Mouse (Mus musculus) midbrain, embryonic 14.5 days (tissue): ENCODE data around the gene Pnmal1. TPM values are rescaled to one million over a fixed set of nuclear protein-coding genes. Genes with fewer than 3 reads are reported as not detected.
A peak's percentile ranks its signal among the peaks of the same experiment; 100 is the strongest.

ENCODE experiments used
- ATAC-seq: fragments of 200-750 bp; cut with Nextera tagmentation; 2 replicates; pipeline ENCODE4 v1.8.0; 2017; ENCODE audit warnings: moderate number of reproducible peaks, moderate library complexity; ENCODE audit not compliant: low FRiP score, low TSS enrichment
- DNase-seq: peaks from one replicate; pipeline ENCODE4 v3.0.0-alpha.2; 2015
- H3K27ac ChIP-seq: fragments of 300-500 bp; sonication (generic); replicated peaks from 2 replicates; pipeline ENCODE4 v1.5.1; 2014; ENCODE audit warnings: mild to moderate bottlenecking, low read depth, low read length, moderate library complexity
- H3K27me3 ChIP-seq: fragments of 300-500 bp; sonication (generic); 2 replicates; pipeline ENCODE4 v1.6.1; 2014; ENCODE audit warnings: low read length, control low read depth, mixed read lengths; ENCODE audit not compliant: control insufficient read depth, insufficient read depth
- H3K36me3 ChIP-seq: fragments of 300-500 bp; sonication (generic); 2 replicates; pipeline ENCODE4 v1.6.1; 2014; ENCODE audit warnings: low read length, control low read depth; ENCODE audit not compliant: control insufficient read depth, insufficient read depth
- H3K4me1 ChIP-seq: fragments of 300-500 bp; sonication (generic); 2 replicates; pipeline ENCODE4 v1.6.1; 2014; ENCODE audit warnings: mild to moderate bottlenecking, antibody characterized with exemption, low read length, control low read depth; ENCODE audit not compliant: control insufficient read depth, insufficient read depth
- H3K4me2 ChIP-seq: fragments of 300-500 bp; sonication (generic); 2 replicates; pipeline ENCODE4 v1.6.1; 2014; ENCODE audit warnings: mild to moderate bottlenecking, low read length, moderate library complexity
- H3K4me3 ChIP-seq: fragments of 300-500 bp; sonication (generic); replicated peaks from 2 replicates; pipeline ENCODE4 v1.5.1; 2014; ENCODE audit warnings: low read depth, low read length
- H3K9ac ChIP-seq: fragments of 300-500 bp; sonication (generic); replicated peaks from 2 replicates; pipeline ENCODE4 v1.6.1; 2014; ENCODE audit warnings: mild to moderate bottlenecking, low read length, moderate library complexity
- H3K9me3 ChIP-seq: fragments of 300-500 bp; sonication (generic); 2 replicates; pipeline ENCODE4 v1.6.1; 2016; ENCODE audit warnings: low read length, control low read depth, mixed read lengths; ENCODE audit not compliant: control insufficient read depth
- WGBS: fragments of 180-500 bp; shearing (Covaris S2); extraction: QIAGEN DNeasy Blood & Tissue Kit; methylation state at CpG from one replicate; pipeline ENCODE4 v1.1.7; 2014; 5-methylcytosine and 5-hydroxymethylcytosine counted together
- polyA plus RNA-seq: library from polyadenylated mRNA; unstranded; fragments of >200 nt; fragmentation: Nextera tagmentation; extraction: Ambion mirVana; gene quantifications from 2 replicates; pipeline ENCODE4 v1.2.1, GENCODE M21; 2014

The Pnmal1 gene
- polyA plus RNA-seq, 1 experiment from 2014 or later, result 69.8 TPM

GRCm38 (mm10) chr7:16916342-16917265 is 42.9 kb upstream of the Pnmal1 start:
- WGBS, result 85% methylated on average over 30 of the region's 30 CpGs
- Histone ChIP-seq H3K9ac (no peak overlapping the region), H3K9me3 (no peaks in the 10 kb centered on the region), H3K4me3 (no peak overlapping the region), H3K4me2 (no peak overlapping the region), H3K36me3 (peaks cover 74% of the 10 kb centered on the region), H3K27ac (no peak overlapping the region), H3K27me3 (no peaks in the 10 kb centered on the region), H3K4me1 (peaks cover 25% of the 10 kb centered on the region)
- ATAC-seq, result no peak
- DNase-seq, result no peak

GRCm38 (mm10) chr7:16917447-16917846 is 42.0 kb upstream of the Pnmal1 start:
- H3K27me3 ChIP-seq, result no peaks in the 10 kb centered on the region
- no peak overlapping the region for H3K9ac ChIP-seq
- ATAC-seq (no peak), DNase-seq (no peak)
- peaks cover 32% of the 10 kb centered on the region for H3K4me1 ChIP-seq
- H3K4me3 ChIP-seq, result no peak overlapping the region
- no peak overlapping the region for H3K4me2 ChIP-seq
- peaks cover 75% of the 10 kb centered on the region for H3K36me3 ChIP-seq
- H3K27ac ChIP-seq, result no peak overlapping the region
- 83% methylated on average over 11 of the region's 11 CpGs for WGBS
- H3K9me3 ChIP-seq, result no peaks in the 10 kb centered on the region

GRCm38 (mm10) chr7:16918014-16918413 is 41.5 kb upstream of the Pnmal1 start:
- DNase-seq (no peak), ATAC-seq (no peak)
- H3K36me3 ChIP-seq, result peaks cover 74% of the 10 kb centered on the region

GRCm38 (mm10) chr7:16918670-16919069 is 40.8 kb upstream of the Pnmal1 start:
- no peak for ATAC-seq
- no peak overlapping the region for H3K4me3 ChIP-seq
- no peaks in the 10 kb centered on the region for H3K9me3 ChIP-seq
- H3K4me1 ChIP-seq, result peaks cover 32% of the 10 kb centered on the region
- H3K27me3 ChIP-seq, result no peaks in the 10 kb centered on the region
- WGBS, result 85% methylated on average over 3 of the region's 3 CpGs
- no peak for DNase-seq
- no peak overlapping the region for H3K9ac ChIP-seq
- H3K27ac ChIP-seq, result no peak overlapping the region
- H3K36me3 ChIP-seq, result peaks cover 69% of the 10 kb centered on the region
- no peak overlapping the region for H3K4me2 ChIP-seq

More at GRCm38 (mm10) chr7:16918014-16918413, 41.5 kb upstream of the Pnmal1 start:
- WGBS, result 76% methylated on average over 9 of the region's 9 CpGs
- Histone ChIP-seq H3K27ac (no peak overlapping the region), H3K27me3 (no peaks in the 10 kb centered on the region), H3K4me1 (peaks cover 32% of the 10 kb centered on the region), H3K9ac (no peak overlapping the region), H3K4me2 (no peak overlapping the region), H3K9me3 (no peaks in the 10 kb centered on the region), H3K4me3 (no peak overlapping the region)

DNA sequence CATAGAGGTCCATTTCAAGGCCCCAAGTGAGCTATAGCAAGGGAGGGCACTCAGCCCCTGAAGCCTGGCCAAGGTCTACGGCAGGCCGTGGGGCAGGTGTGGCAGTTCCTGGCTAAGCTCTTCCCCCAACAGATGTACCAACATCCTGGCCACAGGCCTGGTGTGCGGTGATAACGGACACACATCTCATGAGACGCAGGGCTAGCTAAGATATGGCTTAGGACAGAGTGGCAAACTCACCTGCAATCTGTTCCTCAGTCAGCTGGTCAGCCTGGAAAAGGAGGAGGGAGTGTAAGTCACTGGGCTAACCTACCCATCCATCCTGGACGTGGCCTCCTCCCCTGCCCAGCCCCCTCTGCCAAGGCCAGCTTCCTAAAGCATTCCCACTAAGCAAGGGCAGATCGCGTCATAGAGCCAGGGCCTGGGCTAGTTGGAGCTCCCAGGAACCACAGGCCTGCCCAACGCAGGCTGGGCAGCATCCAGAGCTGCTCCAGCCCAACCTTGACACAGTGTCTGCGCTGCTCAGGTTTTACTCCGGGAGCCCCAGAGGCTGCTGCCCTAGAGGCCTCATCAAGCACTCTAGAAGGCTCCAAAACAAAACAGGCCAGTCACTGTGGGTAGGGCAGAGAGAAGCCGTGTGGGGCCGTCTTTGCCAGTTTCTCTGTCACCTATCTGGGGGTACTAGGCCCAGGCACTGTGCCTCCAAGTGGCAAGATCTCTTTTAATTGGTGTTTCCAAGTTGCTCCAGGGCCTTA is 39.9 kb upstream of the Pnmal1 start:
- H3K27me3 ChIP-seq, result no peaks in the 10 kb centered on the region
- peaks cover 61% of the 10 kb centered on the region for H3K36me3 ChIP-seq
- 86% methylated on average over 13 of the region's 13 CpGs for WGBS
- H3K9ac ChIP-seq, result peak overlapping the region; percentile 40
- H3K4me3 ChIP-seq, result no peak overlapping the region; the same call in 1 of the 2 replicates
- DNase-seq (no peak), ATAC-seq (no peak)
- peaks cover 32% of the 10 kb centered on the region for H3K4me1 ChIP-seq
- no peaks in the 10 kb centered on the region for H3K9me3 ChIP-seq
- peak overlapping the region; percentile 20; the same call in 1 of the 2 replicates for H3K27ac ChIP-seq
- peak overlapping the region; percentile 98 for H3K4me2 ChIP-seq

GRCm38 (mm10) chr7:16920150-16920579 is 39.3 kb upstream of the Pnmal1 start:
- H3K9ac ChIP-seq, result peak overlapping the region; percentile 40; the same call in 1 of the 2 replicates
- peak overlapping the region; percentile 20; the same call in 1 of the 2 replicates for H3K27ac ChIP-seq
- peaks cover 32% of the 10 kb centered on the region for H3K4me1 ChIP-seq
- no peak overlapping the region; the same call in 1 of the 2 replicates for H3K4me3 ChIP-seq
- no peak for DNase-seq
- peak overlapping the region; percentile 98 for H3K4me2 ChIP-seq
- 81% methylated on average over 7 of the region's 7 CpGs for WGBS
- no peak for ATAC-seq
- H3K9me3 ChIP-seq, result no peaks in the 10 kb centered on the region
- no peaks in the 10 kb centered on the region for H3K27me3 ChIP-seq
- peaks cover 56% of the 10 kb centered on the region for H3K36me3 ChIP-seq

GRCm38 (mm10) chr7:16920818-16921791 is 38.4 kb upstream of the Pnmal1 start:
- H3K4me3 ChIP-seq, result peak overlapping the region; percentile 96
- no peaks in the 10 kb centered on the region for H3K27me3 ChIP-seq
- H3K9me3 ChIP-seq, result no peaks in the 10 kb centered on the region
- peak overlapping the region; percentile 98 for H3K9ac ChIP-seq
- H3K36me3 ChIP-seq, result peaks cover 46% of the 10 kb centered on the region
- H3K4me1 ChIP-seq, result peaks cover 32% of the 10 kb centered on the region
- ATAC-seq (no peak), DNase-seq (no peak)
- peak overlapping the region; percentile 98 for H3K4me2 ChIP-seq
- H3K27ac ChIP-seq, result peak overlapping the region; percentile 93
- 32% methylated on average over 21 of the region's 21 CpGs for WGBS

DNA sequence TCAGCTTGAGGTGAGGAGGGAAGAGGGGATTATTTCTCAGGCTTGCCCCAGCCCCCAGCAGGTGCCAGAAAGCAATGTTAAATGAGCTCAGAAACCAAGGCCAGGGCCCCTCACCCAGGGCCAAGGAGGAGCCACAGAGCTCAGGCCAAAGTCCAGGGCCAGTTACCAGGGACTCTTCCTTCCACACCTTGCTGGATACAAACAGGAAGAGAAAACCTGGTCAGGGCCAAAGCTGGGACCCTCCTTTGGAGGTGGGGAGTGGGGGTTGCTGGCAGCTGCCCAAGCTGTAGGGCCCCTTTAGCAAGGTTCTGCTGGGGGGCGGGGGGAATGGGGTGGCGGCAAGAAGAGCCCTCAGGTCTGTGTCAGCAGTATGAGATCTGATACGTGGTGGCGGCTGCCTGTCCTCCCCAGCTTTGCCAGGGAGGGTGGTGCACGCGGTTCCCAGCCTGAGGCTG is 37.6 kb upstream of the Pnmal1 start:
- Histone ChIP-seq H3K36me3 (peaks cover 38% of the 10 kb centered on the region), H3K4me2 (peak overlapping the region; percentile 98), H3K4me1 (peaks cover 32% of the 10 kb centered on the region), H3K9ac (peak overlapping the region; percentile 98), H3K4me3 (peak overlapping the region; percentile 96), H3K9me3 (no peaks in the 10 kb centered on the region), H3K27me3 (no peaks in the 10 kb centered on the region), H3K27ac (peak overlapping the region; percentile 93)
- no peak for DNase-seq
- ATAC-seq, result no peak
- whole genome bisulfite sequencing, result 34% methylated on average over 6 of the region's 6 CpGs
